Mouse (Mus musculus) central nervous system, embryonic 11.5 days (tissue): ENCODE measurements around the gene Ythdc1. TPM values are rescaled to one million over a fixed set of nuclear protein-coding genes. Genes with fewer than 3 reads are reported as not detected.

ENCODE experiments used
- polyA plus RNA-seq: library from polyadenylated mRNA; depleted of rRNA; stranded (reverse); fragments of >200 nt; gene quantifications from 2 replicates; pipeline ENCODE4 v1.2.3, GENCODE M21; 2012; rRNA removed

Ythdc1 gene
- polyA plus RNA-seq: 87.9 and 96.5 TPM in 2 replicates

DNA sequence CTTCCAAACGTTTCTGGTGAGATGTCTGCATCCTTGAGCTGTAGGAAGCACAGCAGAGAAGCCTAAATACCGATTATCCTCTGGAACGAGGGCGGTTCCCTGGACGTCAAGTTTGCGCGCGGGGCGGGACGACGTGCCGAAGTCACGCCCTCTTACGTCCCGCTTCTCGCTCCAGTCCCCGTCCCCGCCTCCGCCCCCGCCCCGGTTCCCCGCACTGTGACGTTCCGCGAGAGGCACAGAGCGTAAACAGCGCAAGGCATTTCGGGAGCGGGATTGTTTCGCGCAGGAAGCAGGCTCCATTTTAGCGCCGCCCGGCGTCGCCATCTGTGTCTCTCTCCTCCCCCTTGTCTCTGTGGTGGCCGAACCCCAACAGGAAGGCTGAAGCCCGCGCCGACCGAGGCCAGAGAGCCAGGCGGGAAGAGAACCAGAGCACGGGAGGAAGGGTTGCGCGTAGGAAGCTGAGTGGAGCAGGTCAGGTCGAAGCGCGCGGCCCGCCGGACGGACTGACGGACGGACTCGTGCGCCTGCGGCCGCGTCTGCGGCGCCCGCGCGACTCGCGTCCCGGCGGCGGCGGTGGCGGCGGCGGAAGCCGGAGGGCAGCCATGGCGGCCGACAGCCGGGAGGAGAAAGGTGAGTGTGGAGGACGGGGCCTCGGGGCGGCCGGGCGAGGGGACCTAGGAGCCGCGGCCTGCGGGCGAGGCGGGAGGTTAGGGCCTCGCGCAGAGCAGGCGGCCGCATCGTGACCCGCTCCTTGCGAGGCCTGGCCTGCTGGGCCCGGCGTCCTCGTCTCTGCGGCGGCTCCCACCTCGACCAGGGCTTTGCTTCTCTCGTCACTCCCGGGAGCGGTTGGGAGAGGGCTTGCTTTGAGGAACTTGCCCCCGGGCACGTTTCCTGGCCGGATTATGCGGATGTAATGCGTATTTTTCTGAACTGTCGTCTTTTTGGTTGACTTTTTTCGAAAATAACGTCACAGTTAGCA lies at the start of gene Ythdc1:
Gene Ythdc1, plus strand, starts transcription at position 260 of the 979 bp plus-strand sequence.

Other genes starting within 250 kb of the Ythdc1 start
- gene Tmprss11f, start 171.8 kb upstream of the Ythdc1 start, polyA plus RNA-seq: 0.01 TPM in 1 of 2 replicates, not detected in the other
- gene Tmprss11b, start 127.9 kb upstream of the Ythdc1 start, polyA plus RNA-seq: not detected in 2 replicates
- not detected in 2 replicates for gene Tmprss11e, start 58.4 kb upstream of the Ythdc1 start, polyA plus RNA-seq
- 1.0 and 2.2 TPM in 2 replicates for gene Ugt2b34, start 102.7 kb downstream of the Ythdc1 start, polyA plus RNA-seq
- not detected in 2 replicates for gene Ugt2b1, start 122.3 kb downstream of the Ythdc1 start, polyA plus RNA-seq
- gene Ugt2b35, start 196.6 kb downstream of the Ythdc1 start, polyA plus RNA-seq: 0.13 and 0.14 TPM in 2 replicates